Mouse (Mus musculus) brain, embryonic 14.5 days (tissue): ENCODE measurements around the gene Lrp8. TPM values are rescaled to one million over a fixed set of nuclear protein-coding genes. Genes with fewer than 3 reads are reported as not detected.
A peak's percentile ranks its signal among the peaks of the same experiment; 100 is the strongest.

Source experiments
- DNase-seq: peaks from one replicate; pipeline ENCODE4 v3.0.0-alpha.2; 2011; ENCODE audit warnings: low read depth
- CTCF ChIP-seq: fragments of 200-500 bp; IDR thresholded peaks from 2 replicates; pipeline ENCODE4 v1.5.1; 2012; ENCODE audit warnings: inconsistent platforms, mild to moderate bottlenecking, moderate library complexity, borderline replicate concordance; ENCODE audit not compliant: insufficient read depth, insufficient read length; ENCODE audit errors: extremely low read depth
- POLR2A ChIP-seq: fragments of 200-500 bp; IDR thresholded peaks from 2 replicates; pipeline ENCODE4 v1.6.1; 2012; ENCODE audit warnings: mild to moderate bottlenecking, inconsistent platforms, borderline replicate concordance; ENCODE audit not compliant: poor library complexity, insufficient read depth, insufficient read length, severe bottlenecking; ENCODE audit errors: extremely low read depth
- polyA plus RNA-seq: library from polyadenylated mRNA; depleted of rRNA; stranded (reverse); fragments of >200 nt; gene quantifications from 2 replicates; pipeline ENCODE4 v1.2.3, GENCODE M21; 2012

The Lrp8 gene
- polyA plus RNA-seq, 1 experiment = 146 TPM

DNA sequence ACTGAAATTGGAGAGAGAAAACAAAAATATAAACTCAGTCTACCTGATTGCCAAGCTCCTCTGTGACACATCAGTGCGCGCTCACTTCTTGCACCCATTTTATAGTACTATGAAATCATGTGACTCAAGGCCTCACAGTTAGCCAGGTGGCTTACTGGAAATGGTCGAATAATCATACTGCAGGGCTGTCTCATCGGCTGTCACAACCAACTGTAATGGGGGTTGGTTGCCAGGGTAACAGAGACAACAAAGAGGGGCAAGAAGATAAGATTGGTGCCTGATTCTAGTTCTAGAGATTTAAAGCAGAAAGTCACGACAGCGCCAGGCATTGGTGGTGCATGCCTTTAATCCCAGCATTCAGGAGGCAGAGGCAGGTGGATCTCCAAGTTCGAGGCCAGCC is 56.9 kb downstream of the Lrp8 start:
- no peak for DNase-seq
- TF ChIP-seq CTCF (no peak), POLR2A (no peak)

DNA sequence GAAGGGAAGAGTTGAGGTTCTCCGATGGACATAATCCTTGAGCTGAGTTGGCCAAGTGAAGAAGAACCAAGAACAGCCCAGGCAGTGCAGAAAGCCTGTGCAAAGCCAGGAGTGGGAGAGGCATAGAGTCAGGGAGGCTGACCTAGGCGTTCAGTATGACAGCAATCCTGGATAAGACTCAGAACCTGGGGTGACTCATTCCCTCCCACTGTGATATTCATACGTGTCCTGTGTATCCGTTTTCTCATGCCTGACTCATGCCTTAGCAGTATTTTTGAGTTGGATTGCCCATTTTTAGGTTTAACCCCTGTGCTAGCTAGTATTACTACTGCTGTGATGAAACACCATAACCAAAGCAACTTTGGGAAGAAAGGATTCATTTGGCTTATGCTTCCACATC is 62.8 kb downstream of the Lrp8 start:
- no peak for DNase-seq
- no peak for TF ChIP-seq POLR2A
- TF ChIP-seq CTCF = no peak

DNA sequence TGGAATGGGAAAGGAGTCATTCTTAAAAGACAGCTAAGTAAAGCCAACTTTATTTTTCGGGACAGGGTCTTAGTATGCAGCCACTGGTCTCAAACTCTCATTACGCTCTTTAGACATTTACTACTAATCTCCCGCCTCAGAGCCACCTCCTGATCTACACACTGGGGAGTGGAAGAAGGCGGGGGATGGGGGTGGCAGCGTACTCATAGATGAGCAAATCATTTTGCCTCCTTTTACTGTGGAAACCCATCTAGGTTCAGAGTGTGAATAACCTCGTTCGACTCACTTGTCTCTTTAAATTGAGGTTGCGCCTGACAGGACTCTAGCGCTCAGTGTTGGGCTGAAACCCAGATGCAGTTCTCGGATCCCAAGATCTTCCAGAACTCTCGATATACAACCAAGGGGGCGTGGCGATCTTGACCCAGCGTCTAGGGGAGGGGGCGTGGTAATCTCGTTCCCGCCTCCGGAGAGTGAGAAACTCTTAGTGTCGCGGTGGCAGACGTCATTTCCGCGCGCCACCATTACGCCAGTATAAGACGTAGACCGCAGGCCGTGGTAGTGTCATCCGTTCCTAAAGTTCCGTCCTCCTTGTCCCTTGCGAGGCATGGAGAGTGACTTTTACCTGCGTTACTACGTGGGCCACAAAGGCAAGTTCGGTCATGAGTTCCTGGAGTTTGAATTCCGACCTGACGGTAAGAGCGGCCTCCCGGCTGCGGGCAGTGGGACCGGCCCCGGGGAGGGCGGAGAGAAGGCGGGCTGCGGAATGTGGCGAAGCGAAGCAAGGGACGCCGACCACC is 77.4 kb downstream of the Lrp8 start, which contains the start of gene Magoh:
TSS of gene Magoh (plus strand) at position 502 of the 797 bp plus-strand sequence.
- DNase-seq = peak; percentile 99
- TF ChIP-seq CTCF (no peak), POLR2A (peak; percentile 40; the same call in 1 of the 2 replicates)

DNA sequence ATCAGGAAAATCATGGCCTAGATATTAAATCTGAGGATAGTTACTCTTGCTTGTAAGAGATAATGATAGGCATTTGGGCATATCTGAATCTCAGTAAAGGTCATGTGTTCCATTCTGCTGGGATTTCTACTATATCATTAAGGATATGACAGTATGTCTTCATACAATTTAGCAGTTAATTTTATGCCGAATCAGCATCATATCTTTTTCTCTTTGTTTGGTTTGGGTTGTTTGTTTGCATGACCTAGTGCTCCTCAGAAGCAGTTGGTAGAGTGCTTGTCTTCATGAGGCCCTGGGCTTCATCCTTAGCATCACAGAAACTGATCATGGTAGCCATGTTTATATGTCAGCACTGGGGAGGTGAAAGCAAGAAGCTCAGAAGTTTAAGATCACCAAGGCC is 79.6 kb downstream of the Lrp8 start:
- TF ChIP-seq POLR2A (no peak), CTCF (no peak)
- DNase-seq = no peak

DNA sequence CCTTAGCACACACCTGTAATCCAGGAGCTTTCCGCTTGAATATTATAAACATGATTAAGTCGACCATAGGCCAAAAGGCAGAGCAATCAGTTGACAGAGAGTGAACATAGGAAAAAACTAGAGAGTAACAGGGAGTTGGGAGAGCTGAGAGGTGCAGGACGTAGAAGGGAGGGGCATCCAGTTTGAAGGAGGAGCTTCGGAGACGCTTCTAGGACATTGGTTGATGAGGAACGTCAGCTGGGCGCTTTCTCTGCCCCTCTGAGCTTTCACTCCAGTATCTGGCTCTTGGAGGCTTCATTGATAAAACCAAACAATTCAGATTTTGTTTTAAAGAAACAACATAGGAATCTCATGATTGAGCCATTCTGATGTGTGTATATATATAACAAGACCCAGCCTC is 84.3 kb downstream of the Lrp8 start:
- TF ChIP-seq POLR2A (no peak), CTCF (no peak)
- DNase-seq = no peak

DNA sequence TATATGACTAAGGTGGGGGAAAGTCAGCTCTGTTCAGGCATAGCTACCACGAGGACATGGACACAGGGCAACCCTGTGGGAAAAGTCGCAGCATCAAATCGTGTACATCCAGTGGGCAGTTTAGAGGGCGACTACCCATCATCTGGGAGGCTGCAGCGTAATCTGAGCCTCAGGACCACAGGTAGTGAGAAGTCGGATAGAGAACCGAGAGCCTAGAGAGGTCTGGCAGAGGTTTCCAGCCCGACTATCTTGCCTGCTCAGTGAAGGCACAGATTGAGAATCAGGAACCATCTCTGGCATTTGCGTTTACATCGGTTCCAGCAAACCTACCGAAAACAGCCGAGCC is 87.3 kb downstream of the Lrp8 start:
- TF ChIP-seq CTCF (no peak), POLR2A (no peak)
- no peak for DNase-seq

DNA sequence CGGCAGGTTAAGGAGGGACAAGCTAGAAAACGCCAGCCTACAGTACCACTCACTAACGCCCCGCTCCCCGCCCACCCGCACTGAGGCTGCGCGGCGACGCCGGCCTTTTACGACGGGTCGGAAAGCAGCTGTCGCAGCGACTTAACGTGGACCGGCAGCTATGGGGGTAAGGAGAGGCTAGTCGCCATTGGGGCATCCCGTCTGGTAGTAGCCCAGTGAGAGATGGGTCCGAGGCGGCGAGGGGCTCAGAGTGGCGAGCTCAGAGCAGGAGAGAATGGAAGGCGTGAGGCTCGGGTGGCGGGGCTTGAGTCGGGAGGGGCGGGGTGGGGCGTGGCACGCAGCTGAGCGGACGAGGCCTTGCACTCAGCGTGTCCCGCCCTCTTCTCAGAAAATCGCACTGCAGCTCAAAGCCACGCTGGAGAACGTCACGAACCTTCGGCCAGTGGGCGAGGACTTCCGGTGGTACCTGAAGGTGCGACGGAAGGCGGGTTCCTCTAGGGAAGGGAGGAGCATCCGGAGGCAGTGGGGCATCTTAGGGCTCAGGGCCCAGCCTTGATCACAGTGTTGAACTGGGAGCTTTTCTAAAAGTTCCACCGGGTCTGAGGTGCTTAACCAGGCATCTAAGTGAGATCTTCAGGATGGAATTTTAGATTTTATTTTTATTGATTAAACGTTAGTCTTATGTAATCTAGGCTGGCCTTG is 87.8 kb downstream of the Lrp8 start, which contains the start of gene 0610037L13Rik:
TSS of gene 0610037L13Rik (plus strand) at position 83 of the 702 bp plus-strand sequence.
- TF ChIP-seq POLR2A (peak; percentile 61; the same call in 1 of the 2 replicates), CTCF (no peak)
- peak; percentile 99 for DNase-seq

DNA sequence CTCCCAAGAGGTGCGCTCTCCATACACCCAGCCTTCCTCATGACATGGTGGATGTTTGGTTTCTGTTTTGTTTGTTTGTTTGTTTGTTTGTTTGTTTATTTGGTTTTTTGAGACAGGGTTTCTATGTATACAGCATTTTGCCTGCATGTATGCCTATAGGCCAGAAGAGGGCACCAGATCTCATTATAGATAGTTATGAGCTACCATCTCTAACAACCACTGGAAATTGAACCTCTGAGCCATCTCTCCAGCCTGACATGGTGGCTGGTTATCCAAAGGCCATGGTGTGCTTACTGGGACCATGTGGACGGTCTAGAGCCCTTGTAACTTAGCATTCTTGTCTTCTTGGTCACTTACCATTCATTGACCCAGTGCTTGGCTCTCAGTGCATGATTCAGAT is 90.6 kb downstream of the Lrp8 start:
- DNase-seq = peak; percentile 43
- peak; percentile 19; the same call in 1 of the 2 replicates for TF ChIP-seq CTCF
- TF ChIP-seq POLR2A = no peak

DNA sequence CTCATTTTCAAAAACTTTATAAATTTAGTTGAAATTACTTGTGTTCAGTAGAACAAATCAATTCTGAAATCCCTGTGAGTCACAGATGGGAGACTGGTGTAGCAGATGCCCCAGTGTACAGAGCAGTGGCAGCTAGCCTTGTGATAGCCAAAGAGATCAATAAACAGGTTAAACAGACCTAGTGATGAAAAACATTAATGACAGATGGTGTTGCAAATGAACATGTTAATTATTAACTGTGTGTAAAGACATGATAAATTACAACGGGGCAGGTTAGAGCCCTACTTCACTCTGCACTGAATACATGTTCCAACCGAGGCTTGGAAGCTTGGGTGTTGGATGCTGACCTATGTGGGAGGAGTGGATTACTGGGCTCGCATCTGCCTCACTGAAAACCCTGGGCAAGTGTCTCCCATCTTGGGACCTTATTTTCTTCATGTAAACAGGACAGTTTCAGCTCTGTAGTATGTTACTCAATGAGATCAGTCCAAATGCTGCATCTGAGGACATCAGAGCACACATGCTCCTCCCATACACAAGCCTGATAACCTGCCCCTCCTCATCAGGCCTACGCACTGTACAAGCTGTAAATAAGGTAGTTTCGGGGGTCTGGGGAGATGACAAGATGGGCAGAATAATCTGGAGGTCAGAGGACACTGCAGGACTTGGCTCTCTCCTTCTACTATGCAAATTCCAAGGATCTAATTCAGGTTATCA is 97.3 kb downstream of the Lrp8 start:
- no peak for DNase-seq
- TF ChIP-seq CTCF (no peak), POLR2A (no peak)

DNA sequence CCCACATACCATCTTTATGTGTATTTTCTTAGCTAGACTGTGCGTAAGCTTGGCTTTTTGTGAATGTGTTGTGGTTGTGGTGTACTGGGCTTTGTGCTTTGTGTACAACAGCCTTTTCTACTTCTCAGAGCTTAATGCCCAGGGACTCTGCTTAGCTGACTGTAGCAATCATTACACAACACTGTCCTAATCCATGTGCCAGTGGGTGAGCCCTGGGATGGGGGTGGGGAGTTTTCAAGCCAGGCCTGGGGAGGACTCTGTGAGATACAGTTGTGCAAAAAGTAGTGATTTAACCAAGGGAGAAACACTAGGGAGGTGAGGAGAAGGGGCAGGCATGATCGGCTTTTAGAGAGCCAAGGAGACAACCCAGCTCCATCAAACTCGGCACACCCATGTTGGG is 98.1 kb downstream of the Lrp8 start:
- no peak for TF ChIP-seq POLR2A
- no peak for TF ChIP-seq CTCF
- no peak for DNase-seq

DNA sequence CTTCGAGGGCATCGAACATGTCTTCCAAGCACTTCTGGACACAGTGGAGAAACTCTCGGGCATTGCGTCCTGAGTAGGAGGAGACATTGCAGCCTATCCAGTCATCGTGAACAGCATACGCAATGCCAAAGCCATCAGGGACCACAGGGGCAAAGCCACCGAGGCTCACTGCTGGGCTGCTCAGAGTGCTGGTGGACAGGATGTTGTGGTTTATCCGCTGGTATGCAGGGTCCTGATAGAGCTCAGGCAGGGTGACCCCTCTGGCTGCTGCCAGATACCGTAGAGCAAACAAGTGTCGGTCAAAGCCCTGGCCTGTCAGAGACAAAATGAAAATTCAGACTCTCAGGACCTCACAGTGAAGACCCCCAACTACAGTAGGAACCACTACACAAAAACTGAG is 102.2 kb downstream of the Lrp8 start:
- no peak for DNase-seq
- no peak for TF ChIP-seq CTCF

DNA sequence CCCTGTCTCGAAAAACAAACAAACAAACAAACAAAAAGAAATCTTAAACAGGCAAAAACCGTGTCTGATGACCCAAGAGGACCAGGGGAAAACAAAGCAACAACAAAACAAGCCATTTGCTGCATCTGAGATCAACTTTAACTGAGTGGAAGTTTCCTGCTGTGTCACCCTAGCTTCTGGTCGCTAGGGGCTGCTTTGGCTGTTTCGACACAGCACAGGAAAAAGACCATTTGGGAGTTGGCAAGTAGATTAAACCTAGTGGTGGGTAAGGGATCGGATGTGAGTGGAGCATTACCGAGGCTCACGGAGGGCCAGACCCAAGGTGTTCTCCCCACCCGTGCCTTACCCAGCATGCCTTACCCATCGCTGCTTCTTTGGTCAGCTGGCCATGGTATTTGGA is 104.5 kb downstream of the Lrp8 start:
- DNase-seq = no peak
- TF ChIP-seq POLR2A (no peak), CTCF (no peak)

DNA sequence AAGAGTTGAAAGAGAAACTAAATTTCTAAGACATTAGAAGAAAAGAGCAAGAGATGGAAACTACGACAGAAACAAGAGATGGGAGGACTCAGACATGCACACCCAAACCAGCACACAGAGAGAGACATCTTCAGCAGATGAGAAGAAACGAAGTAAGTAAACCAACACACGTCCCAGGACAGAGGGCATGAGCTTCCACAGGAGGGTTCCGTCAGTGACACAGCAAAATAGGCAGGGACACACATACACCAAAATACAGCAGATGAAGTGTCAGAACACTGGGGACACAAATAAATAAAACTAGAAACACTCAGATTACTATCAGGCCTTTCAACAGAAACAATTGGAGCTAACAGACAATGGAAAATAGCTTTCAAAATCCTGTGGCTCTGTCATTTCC is 108.0 kb downstream of the Lrp8 start:
- no peak for DNase-seq
- TF ChIP-seq CTCF (no peak), POLR2A (no peak)
